Mouse (Mus musculus) forebrain, embryonic 10.5 days (tissue): ENCODE measurements at regions not wholly inside any gene's neighbourhood (a gene's known extent, or its start where the extent isn't known, plus 50 kb on each side); places are given as distances from the start of the nearest gene placed in this dataset.

Experiments
- DNase-seq: peaks from one replicate; pipeline ENCODE4 v3.0.0-alpha.2; 2017; ENCODE audit warnings: low spot score; ENCODE audit errors: extremely low spot score
- H3K27ac ChIP-seq: fragments of 300-500 bp; sonication (generic); 2 replicates; pipeline ENCODE4 v1.5.1; 2016; ENCODE audit warnings: mild to moderate bottlenecking
- H3K27me3 ChIP-seq: fragments of 300-500 bp; sonication (generic); 2 replicates; pipeline ENCODE4 v1.6.1; 2016; ENCODE audit warnings: mild to moderate bottlenecking; ENCODE audit not compliant: poor library complexity, severe bottlenecking
- H3K36me3 ChIP-seq: fragments of 300-500 bp; sonication (generic); replicated peaks from 2 replicates; pipeline ENCODE4 v1.6.1; 2016; ENCODE audit warnings: mild to moderate bottlenecking, moderate library complexity
- H3K4me1 ChIP-seq: fragments of 300-500 bp; sonication (generic); 2 replicates; pipeline ENCODE4 v1.6.1; 2016
- H3K4me3 ChIP-seq: fragments of 300-500 bp; sonication (generic); 2 replicates; pipeline ENCODE4 v1.5.1; 2016; ENCODE audit warnings: mild to moderate bottlenecking, moderate library complexity
- H3K9me3 ChIP-seq: fragments of 300-500 bp; sonication (generic); 2 replicates; pipeline ENCODE4 v1.6.1; 2016; ENCODE audit warnings: mild to moderate bottlenecking, moderate library complexity
- WGBS: fragments of 180-500 bp; shearing (Covaris S2); methylation state at CpG from one replicate; pipeline ENCODE4 v1.1.7; 2016; 5-methylcytosine and 5-hydroxymethylcytosine counted together

DNA sequence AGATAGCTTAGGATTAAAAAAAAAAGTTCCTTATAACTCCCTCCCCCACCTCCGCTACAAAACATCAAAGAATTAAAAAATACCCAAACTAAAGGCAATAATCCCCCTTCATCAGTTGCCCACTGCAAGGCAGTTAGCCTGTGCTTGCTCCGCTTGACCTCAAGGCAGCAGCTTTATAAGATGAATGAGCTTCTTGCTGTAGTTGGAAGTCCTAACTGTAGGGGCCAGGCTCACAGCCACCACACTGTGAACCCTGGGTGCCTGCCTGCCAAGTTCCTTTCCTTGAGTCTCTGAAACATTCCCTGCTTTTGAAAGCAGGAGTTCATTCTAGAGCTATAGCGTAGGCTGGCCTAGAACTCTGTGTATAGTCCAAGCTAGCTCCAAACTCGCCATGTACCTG is 64.3 kb upstream of the Jade1 start:
- no peaks in the 10 kb centered on the region for H3K27me3 ChIP-seq
- no peak for DNase-seq
- 91% methylated on average over 4 of the region's 4 CpGs for WGBS
- no peak overlapping the region for H3K27ac ChIP-seq
- H3K9me3 ChIP-seq = no peaks in the 10 kb centered on the region
- H3K4me1 ChIP-seq = no peaks in the 10 kb centered on the region
- H3K4me3 ChIP-seq = no peak overlapping the region
- H3K36me3 ChIP-seq = no peaks in the 10 kb centered on the region

DNA sequence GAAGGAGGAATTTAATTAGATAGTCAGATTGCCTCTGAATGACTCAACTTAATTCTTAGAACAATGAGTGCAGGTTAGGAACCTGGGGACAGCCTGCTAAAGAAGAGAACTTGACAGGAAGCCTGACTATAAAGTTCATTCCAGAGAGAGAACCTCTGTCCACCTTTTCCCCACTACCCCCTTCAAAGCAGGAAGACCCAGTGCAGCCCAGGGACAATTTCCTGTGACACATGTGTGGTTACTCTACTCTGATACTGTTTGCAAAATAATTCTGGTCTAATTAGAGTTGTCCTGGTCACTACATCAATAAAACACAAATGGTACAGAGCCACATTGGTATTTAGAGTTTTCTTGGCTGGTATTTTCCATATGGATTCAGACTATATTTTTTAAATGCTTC is 65.5 kb upstream of the Jade1 start:
- Histone ChIP-seq H3K36me3 (no peaks in the 10 kb centered on the region), H3K4me3 (no peak overlapping the region), H3K9me3 (no peaks in the 10 kb centered on the region), H3K4me1 (no peaks in the 10 kb centered on the region), H3K27ac (no peak overlapping the region), H3K27me3 (no peaks in the 10 kb centered on the region)
- DNase-seq = no peak

DNA sequence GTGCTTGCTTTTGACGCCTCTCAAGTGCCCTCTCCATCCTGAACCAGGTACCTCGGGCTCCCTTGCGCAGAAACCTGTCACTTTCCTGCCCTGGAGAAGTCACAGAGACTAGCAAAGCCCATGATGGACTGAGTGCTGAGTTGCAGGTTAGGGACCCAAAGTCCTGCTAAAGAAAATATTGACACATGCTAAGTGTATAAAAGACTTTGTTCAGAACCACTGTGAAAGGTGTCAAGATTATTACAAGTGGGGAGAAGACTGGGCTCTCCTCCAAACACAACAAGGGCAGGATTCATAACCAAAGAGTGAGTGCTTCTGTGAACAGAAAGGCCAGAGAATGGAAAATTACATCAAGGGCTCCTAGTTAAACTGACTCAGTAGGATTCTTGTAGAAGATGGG is 66.0 kb upstream of the Jade1 start:
- no peak overlapping the region for H3K4me3 ChIP-seq
- no peaks in the 10 kb centered on the region for H3K36me3 ChIP-seq
- DNase-seq = no peak
- H3K27ac ChIP-seq = no peak overlapping the region
- H3K9me3 ChIP-seq = no peaks in the 10 kb centered on the region
- no peaks in the 10 kb centered on the region for H3K27me3 ChIP-seq
- no peaks in the 10 kb centered on the region for H3K4me1 ChIP-seq
- 78% methylated on average over 3 of the region's 3 CpGs for WGBS

DNA sequence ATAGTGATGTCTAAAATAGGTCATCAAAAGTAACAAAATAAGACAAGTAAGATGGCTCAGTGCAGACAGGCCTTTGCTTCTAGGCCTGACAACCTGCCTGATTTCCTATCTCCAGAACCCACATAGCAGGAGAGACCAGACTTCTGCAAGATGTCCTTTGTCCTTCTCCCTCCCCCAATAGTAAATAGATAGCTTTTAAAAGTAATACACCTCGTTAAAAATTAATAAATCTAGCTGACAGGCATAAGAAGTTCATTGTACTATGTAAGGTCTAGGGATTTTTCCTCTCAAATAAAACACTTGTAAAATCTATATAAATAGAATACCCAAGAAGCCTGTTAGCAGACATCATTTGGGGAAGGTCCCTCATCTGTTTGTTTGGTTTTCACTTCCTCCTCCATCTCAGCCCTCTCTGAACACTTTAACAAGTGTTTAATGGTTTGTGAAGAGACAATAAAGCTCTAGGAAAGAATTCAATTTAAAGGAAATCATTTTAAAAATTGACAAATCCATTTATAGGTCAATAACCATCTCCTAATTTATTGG is 67.2 kb upstream of the Jade1 start:
- H3K36me3 ChIP-seq = no peaks in the 10 kb centered on the region
- no peaks in the 10 kb centered on the region for H3K9me3 ChIP-seq
- no peaks in the 10 kb centered on the region for H3K27me3 ChIP-seq
- WGBS = 74% methylated on average over 1 of the region's 1 CpGs
- no peak overlapping the region for H3K27ac ChIP-seq
- no peak for DNase-seq
- no peaks in the 10 kb centered on the region for H3K4me1 ChIP-seq
- H3K4me3 ChIP-seq = no peak overlapping the region

DNA sequence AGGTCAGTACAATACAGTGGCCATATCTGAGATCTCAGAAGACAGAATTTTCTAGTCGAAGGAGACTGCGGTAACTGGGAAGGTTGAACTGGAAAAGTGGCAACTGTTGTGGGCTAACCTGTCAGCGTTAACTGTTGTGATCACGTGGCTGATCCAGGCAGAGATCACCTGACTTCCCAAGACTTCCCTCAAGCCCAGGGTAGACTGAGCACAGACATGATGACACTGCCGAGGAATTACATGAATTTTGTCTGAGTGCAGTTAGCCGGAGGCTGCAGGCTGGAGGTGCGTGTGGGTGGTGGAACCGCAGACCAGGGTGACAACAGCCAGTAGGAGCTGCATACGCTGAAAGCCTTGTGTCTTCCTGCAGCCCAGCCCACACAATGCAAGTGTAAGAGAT is 70.6 kb upstream of the Jade1 start:
- no peak for DNase-seq
- Histone ChIP-seq H3K27ac (no peak overlapping the region), H3K4me1 (no peaks in the 10 kb centered on the region), H3K9me3 (no peaks in the 10 kb centered on the region), H3K27me3 (no peaks in the 10 kb centered on the region), H3K4me3 (no peak overlapping the region), H3K36me3 (no peaks in the 10 kb centered on the region)
- 89% methylated on average over 9 of the region's 9 CpGs for WGBS

DNA sequence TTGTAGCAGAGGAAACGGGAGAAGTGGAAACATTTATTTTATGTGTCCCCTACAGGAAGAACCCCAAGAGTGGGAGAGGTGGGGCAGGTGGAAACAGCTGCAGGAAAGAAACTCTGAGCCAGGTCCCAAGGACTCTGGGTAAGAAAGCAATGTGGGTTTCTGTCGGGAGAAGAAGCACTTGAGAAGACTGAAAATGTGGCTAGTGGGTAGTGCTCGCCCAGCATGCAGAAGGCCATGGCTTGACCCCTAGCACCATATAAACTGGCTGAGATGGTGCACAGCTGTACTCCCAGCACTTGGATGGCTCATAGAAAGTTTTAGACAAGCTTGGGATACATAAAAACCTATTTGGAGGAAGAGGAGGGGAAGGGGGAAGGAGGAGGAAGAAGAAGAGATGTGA is 71.9 kb upstream of the Jade1 start:
- no peaks in the 10 kb centered on the region for H3K9me3 ChIP-seq
- no peak for DNase-seq
- no peaks in the 10 kb centered on the region for H3K27me3 ChIP-seq
- H3K4me1 ChIP-seq = no peaks in the 10 kb centered on the region
- H3K4me3 ChIP-seq = no peak overlapping the region
- WGBS = 81% methylated on average over 3 of the region's 3 CpGs
- no peak overlapping the region for H3K27ac ChIP-seq
- H3K36me3 ChIP-seq = no peaks in the 10 kb centered on the region

DNA sequence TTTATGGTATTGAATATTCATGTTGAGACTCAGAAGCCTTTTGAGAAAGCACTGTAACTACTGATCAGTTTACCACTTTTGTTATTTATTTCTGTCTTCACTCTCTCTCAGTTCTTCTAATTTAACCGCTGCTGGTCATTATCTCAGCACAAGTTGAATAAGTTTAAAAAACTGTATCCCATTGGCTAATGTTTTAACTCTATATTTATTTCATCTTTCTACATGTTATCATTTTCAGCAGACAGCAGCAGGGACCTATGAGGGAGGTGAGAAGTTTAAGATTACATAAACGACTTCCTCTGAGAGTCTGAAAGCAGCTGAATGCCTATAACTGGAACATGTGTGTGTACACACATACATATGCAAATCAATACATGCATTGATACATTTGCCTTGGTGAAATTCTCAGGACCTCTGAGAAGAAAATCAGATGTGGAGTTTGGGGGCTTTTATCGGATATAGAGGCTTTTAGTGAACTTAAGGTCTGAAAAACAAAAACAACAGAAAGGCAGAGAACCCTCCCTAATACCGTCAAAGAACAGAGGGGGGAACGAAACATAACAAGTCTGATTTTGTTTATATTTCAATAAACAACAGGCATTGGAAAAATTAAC is 72.5 kb upstream of the Jade1 start:
- Histone ChIP-seq H3K4me1 (no peaks in the 10 kb centered on the region), H3K9me3 (no peaks in the 10 kb centered on the region), H3K4me3 (no peak overlapping the region), H3K27me3 (no peaks in the 10 kb centered on the region), H3K36me3 (no peaks in the 10 kb centered on the region), H3K27ac (no peak overlapping the region)
- WGBS = 91% methylated on average over 5 of the region's 5 CpGs
- no peak for DNase-seq

DNA sequence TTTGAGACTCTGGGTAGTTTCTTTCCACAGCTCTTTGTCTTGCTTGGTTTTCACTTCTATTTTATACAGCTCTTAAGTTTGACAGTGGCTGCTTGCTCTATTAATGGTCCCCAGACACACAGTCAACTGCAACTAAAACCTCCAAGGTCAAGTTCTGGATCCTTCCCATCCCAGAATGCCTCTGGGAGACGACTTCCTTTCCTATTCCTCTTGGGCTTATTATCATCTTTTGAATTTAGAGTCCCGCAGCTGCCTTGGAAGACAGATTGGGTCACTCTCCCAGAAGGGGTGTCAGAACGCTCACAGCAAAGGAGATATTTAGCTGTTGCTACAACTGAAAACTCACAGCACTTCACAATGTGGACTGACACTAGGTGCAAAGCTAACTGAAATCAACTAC is 75.3 kb upstream of the Jade1 start:
- Histone ChIP-seq H3K4me3 (no peak overlapping the region), H3K27me3 (no peaks in the 10 kb centered on the region), H3K27ac (no peak overlapping the region), H3K36me3 (no peaks in the 10 kb centered on the region), H3K9me3 (no peaks in the 10 kb centered on the region), H3K4me1 (no peaks in the 10 kb centered on the region)
- DNase-seq = no peak
- 86% methylated on average over 3 of the region's 3 CpGs for WGBS

DNA sequence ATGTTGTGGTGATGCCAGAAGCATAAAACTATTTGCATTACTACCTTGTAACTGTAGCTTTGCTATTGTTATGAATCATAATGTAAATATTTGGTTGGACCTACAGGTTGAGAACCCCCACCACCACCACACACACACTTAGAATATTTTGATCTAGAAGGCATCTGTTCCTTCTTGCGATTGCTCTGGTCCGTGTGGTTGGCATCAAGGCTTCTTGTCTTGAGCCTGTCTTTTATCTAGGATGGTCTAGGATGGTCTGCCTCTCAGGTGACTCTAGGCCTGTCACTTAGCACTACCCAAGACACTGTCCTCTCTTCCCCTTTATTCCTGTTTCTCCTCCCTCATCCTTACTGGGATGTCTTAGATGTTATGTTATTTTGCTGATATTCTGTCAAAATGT is 76.6 kb upstream of the Jade1 start:
- H3K4me1 ChIP-seq = no peaks in the 10 kb centered on the region
- DNase-seq = no peak
- H3K27ac ChIP-seq = no peak overlapping the region
- H3K36me3 ChIP-seq = no peaks in the 10 kb centered on the region
- no peaks in the 10 kb centered on the region for H3K9me3 ChIP-seq
- H3K4me3 ChIP-seq = no peak overlapping the region
- WGBS = 93% methylated on average over 2 of the region's 2 CpGs
- H3K27me3 ChIP-seq = no peaks in the 10 kb centered on the region

DNA sequence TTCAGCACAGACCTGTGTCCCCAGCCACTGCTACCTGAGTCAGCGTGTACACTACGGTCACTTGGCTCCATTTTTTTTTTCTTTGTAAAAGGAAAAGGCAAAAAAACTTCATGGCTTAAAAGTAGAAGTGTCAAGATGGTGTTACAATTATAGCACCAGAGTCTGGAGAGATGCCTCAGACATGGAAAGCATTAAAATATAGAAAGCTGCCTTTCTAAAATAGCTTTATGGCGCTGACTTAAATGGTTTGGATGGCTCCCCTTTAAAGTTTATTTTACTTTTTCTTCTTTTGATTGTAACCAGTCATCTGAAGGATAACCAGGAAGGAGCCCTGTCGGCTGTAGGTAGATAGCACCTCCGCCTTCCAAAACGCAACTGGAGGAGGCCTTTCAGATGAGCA is 79.0 kb upstream of the Jade1 start:
- Histone ChIP-seq H3K36me3 (no peaks in the 10 kb centered on the region), H3K27me3 (no peaks in the 10 kb centered on the region), H3K27ac (no peak overlapping the region), H3K4me1 (no peaks in the 10 kb centered on the region), H3K4me3 (no peak overlapping the region), H3K9me3 (no peaks in the 10 kb centered on the region)
- 93% methylated on average over 6 of the region's 6 CpGs for WGBS
- no peak for DNase-seq

DNA sequence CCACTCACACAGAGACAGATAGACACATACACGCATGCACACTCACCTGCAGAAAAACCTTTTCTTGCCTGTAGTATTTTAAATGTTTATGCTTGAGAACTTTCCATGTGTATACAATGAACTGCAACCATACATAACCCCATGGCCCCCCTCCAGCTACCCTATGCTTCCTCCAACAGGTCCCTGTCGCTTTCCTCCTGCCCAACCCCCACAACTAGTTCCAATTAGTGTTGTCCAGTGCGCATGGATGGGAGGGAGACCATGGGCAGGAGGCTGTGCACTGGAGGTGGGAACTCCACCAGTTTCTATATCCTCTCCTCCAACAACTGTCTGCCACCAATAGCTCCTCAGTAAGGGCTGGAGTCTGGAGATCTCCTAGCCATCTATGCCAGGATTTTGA is 82.9 kb upstream of the Jade1 start:
- Histone ChIP-seq H3K4me1 (no peaks in the 10 kb centered on the region), H3K4me3 (no peak overlapping the region), H3K36me3 (no peaks in the 10 kb centered on the region), H3K9me3 (no peaks in the 10 kb centered on the region), H3K27me3 (no peaks in the 10 kb centered on the region), H3K27ac (no peak overlapping the region)
- WGBS = 94% methylated on average over 3 of the region's 3 CpGs
- no peak for DNase-seq

DNA sequence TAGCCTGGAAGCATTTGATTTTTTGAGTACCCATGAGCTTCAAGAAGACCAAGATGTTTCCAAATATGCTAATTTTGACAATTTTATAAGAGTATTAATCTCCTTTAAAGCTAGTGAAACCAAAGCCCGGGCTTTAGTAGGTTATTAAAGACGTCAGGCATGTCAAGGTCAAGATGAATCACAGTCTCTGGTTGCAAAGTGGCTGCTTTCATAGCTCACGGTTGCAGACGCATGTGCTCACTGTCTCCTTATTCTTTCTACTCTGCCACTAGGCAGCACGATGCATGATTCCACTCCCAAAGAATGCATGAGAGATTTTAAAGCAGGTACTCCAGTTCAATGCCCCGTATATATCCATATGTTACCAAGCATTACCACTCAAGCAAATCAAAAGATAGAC is 86.4 kb upstream of the Jade1 start:
- Histone ChIP-seq H3K4me1 (no peaks in the 10 kb centered on the region), H3K27ac (no peak overlapping the region), H3K36me3 (no peaks in the 10 kb centered on the region), H3K27me3 (no peaks in the 10 kb centered on the region), H3K4me3 (no peak overlapping the region), H3K9me3 (no peaks in the 10 kb centered on the region)
- DNase-seq = no peak
- 85% methylated on average over 6 of the region's 6 CpGs for WGBS

DNA sequence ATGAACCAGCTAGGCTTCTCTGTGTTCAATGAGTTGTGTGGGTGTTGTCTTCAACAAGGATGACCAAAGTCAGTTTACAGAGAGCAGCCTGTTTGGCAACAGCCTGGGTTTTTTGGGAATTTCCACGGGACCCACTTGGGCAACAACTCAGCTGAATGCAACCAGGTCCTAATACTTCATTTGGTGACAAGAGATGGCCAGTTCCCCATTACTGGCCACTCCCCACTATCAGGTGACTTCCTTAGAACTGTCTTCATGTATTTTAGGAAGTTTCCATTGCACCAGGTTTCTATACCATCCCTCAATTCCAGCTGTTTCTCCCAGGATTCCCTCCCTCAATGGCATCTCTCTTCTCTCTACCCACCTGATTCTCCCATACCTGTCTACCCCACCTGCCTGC is 87.7 kb upstream of the Jade1 start:
- WGBS = 86% methylated on average over 1 of the region's 1 CpGs
- no peak for DNase-seq
- Histone ChIP-seq H3K4me1 (no peaks in the 10 kb centered on the region), H3K27ac (no peak overlapping the region), H3K9me3 (no peaks in the 10 kb centered on the region), H3K36me3 (no peaks in the 10 kb centered on the region), H3K27me3 (no peaks in the 10 kb centered on the region), H3K4me3 (no peak overlapping the region)

DNA sequence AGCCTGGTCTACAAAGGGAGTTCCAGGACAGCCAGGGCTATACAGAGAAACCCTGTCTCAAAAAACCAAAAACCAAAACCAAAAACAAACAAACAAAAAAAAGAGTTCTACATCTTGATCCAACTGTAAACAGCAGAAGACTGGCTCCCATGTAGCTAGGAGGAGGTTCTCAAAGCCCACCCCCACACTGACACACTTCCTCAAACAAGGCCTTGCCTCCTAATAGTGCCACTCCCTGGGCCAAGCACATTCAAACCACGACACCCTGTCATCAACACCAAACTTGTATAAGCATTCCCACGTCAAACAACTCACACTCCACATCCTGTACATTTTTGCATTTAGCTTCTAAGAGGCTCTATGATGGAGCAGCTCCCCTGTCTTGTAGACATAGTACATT is 89.6 kb upstream of the Jade1 start:
- no peaks in the 10 kb centered on the region for H3K36me3 ChIP-seq
- 91% methylated on average over 2 of the region's 2 CpGs for WGBS
- no peak for DNase-seq
- H3K9me3 ChIP-seq = no peaks in the 10 kb centered on the region
- no peaks in the 10 kb centered on the region for H3K27me3 ChIP-seq
- H3K4me1 ChIP-seq = no peaks in the 10 kb centered on the region
- no peak overlapping the region for H3K4me3 ChIP-seq
- no peak overlapping the region for H3K27ac ChIP-seq
